Mouse (Mus musculus): ENCODE data around the gene Timm13.

Gene Timm13

DNA sequence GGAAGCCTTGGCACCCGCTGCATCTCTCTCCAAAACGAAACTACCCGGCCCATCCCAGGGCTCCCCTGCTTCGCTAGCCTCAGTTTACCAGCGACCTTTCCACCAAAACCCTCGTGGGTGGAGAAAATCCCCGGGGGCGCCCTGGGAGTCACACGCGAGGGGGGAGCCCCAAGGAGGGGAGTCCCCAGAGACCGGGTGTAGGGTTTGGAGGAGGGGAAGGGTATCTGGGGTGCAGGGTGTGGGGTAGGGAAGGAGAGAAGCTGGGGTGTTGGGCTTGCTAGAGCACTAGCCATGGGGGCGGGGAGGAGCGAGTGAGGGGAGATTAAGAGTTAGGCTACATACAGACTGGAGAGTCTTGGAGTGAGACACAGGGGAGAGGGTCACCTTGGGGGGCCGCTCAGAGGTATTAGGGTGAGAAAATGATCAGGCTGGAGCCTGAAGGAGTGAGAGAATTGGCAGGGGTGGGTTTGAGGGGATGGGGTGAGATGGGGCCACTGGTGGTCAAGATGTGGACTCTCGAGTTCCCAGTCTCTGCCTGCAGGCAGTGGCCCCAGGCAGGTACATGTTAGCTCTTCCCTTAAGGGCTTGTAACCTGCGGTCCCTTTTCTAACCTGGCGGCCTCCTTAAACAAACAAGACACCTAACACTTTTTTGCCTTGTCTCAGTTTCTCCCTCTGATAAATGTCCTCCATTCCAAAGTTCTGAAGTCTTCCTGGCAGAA is 32.1 kb upstream of the Timm13 start:
- DNase-seq, result no peak

DNA sequence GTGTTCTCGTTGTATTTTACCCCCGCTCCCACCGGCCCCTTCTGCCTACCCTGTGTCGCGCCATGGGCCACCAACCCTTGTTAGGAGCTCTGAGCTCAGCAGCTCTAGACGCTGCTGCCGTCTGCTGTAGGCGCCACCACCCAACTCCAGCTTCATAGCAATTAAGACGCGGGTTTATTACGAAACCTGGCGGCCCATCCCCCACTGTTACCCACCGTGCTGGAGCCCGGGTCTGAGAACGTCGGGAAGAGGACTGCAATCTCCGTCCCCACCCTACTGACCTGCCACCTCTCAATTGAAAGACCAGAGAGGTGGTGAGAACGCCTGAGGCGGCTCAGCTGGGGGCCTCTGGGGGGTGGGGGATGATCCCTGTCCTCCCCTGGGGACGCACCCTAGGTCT is 31.4 kb upstream of the Timm13 start:
- no peak for DNase-seq

DNA sequence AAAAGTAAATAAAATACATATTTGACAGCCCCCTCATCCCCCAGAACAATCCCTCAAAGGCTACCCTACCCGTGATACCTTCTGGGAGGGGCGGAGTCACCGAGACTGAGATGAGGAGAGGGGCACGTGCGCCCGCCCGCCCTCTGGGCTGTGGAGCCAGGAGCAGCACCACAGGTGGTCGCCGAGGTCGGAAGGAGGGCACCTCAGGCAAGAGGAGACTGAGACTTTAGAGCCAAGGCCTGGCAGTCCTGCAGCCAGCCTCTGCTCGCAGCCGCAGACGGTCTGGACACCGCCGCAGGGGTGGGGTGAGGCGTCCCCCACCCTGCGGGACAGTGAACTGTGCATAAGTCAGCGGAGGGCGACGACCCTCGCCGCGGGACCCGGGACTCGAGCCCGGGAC is 30.9 kb upstream of the Timm13 start:
- DNase-seq, result no peak

DNA sequence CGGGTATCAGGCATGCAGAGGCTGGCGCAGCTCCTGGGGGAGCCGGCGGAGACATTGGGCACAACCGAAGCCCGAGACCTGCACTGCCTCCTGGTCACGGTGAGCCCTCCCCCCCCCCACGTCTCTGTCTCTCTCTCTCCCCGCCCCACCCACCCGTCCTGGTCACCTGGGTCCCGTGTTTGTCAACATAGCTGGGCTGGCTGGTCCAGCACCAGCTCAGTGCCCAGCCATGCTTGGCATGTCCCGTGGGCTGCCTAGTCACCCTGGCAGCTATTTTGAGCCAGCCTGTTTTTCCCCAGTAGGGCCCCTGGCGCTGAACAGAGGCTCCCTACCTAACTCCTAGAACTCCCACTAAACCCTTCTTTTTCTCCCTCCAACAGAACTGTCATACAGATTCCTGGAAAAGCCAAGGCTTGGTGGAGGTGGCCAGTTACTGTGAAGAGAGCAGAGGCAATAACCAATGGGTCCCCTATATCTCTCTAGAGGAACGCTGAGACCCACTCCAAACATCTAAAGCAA is 30.4 kb upstream of the Timm13 start:
- no peak for DNase-seq

DNA sequence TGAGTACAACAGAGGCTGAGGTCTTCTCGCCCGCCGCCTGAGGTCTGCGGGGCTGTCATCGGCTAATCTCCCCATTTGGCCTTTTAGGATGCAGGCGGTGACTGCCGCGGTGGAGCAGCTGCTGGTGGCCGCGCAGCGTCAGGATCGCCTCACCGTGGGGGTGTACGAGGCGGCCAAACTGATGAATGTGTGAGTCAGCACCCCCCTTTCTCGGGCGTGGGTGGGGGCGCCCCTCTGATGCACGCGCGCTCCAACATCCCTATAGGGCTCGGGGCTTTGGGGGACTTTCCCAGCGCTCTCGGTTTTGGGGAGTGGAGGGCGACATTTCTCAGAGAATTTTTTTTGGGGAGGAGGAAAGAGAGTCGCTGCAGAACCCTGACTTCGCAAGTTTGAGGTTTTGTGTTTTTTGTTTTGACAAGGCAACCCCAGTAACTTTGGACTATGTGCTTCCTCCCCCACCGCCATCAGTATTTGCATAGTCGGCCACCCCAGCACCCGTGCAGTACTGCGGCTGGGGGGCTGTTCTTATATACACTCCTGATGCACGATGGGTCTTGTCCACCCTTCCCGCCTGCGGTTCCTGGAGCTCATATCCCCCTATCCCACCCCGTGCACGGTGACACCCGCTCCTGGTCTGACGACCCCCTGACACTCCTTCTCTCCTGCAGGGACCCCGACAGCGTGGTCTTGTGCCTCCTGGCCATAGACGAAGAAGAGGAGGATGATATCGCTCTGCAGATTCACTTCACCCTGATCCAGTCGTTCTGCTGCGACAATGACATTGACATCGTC is 29.8 kb upstream of the Timm13 start:
- DNase-seq, result peak; percentile 61

DNA sequence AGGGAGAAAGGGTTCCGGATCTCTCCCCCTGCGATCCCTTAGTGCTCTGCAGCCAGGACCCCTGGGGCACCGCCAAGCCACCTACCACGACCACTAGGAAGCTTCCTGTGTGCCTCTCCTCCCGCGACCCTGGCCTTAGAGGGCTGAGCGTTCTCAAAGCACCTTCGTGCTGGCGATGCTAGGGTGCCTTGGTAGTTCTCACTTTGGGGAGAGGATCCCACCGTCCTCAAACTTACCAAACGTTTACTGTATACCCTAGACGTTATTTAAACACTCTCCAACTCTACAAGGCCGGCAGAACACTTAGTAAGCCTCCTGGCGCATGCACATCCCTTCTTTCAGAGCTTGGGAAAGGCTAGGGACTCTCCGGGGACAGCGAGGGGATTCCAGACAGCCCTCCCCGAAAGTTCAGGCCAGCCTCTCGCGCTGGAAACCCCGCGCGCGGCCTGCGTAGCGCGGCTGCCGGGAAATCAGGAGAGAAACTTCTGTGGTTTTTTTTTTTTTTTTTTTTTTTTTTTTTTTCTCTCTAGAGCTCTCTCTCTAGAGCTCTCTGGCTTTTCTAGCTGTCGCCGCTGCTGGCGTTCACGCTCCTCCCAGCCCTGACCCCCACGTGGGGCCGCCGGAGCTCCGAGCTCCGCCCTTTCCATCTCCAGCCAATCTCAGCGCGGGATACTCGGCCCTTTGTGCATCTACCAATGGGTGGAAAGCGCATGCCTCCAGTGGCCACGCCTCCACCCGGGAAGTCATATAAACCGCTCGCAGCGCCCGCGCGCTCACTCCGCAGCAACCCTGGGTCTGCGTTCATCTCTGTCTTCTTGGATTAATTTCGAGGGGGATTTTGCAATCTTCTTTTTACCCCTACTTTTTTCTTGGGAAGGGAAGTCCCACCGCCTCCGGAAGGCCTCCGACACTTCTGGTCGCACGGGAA is 28.8 kb upstream of the Timm13 start, which contains the start of gene Gadd45b:
Gene Gadd45b, plus strand, starts transcription at position 775 of the 928 bp plus-strand sequence.
- DNase-seq, result peak; percentile 98

DNA sequence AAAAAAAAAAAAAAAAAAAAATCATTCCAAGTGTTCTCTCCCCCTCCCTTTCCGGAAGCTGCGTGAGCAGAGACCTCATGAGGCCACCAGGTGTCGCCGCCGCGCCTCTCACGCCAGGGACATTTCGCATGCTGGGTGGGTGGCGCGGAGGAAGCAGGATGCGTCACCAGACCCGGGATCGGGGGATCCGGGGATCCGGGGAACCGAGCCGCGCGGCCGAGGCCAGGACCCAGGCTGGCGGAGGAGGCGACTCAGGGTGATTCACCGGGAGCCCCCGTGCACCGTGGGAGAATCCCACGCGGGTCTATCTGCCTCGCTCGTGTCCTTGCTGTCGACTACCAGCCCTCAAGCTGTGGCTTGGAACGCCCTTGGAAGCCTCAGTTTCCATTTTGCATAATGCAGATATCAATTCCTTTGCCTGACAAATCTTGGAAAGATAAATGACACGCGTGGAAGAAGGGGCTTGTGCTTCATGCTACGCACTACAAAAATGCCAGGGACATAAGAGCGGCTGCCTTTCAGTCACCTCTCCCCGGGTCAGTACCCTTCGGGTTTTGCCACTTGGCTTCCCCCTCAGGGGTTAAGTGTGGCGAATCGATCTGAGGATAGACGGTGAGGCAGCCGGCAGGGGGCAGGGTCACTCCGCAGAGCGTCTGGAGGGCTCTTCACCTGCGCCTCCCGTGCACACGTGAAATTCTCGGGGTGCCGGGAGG is 28.0 kb upstream of the Timm13 start:
- peak; percentile 92 for DNase-seq

DNA sequence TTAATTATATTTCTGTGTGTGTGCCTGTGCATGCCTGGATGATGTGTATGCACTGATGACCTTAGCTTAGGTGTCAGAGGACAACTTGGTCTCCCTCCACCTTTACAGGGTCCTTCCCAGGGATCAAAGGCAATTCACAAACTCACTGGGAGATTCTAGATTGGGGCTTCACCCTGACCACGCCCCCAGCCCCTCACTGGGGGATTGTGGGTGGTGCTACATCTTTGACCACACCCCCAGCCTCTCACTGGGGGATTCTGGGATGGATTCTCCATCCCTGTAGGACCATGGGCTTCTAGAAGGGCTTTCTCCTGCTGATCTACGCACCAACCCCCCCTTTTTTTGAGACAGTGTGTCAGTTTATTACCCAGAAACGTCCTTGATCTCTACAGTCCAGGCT is 24.7 kb upstream of the Timm13 start:
- no peak for DNase-seq

DNA sequence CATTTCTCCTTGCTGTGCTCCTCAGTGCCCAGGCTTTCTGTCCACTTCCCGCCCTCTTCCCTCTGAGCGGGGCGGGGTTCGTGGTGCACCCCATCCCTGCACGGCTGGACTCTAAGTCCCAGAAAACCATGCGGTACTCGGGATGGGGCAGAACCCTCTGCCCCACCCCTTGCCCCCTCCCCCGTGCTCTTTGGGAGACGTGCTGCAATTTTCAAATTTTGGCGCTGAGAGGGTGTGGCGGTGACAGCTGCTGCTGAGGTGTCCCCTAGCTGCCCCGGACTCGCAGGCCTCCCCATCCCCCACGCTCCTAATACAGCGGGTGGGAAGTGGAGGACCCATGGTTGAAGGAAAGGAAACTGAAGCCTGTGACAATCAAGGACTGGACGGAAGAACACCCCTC is 21.2 kb upstream of the Timm13 start:
- no peak for DNase-seq

DNA sequence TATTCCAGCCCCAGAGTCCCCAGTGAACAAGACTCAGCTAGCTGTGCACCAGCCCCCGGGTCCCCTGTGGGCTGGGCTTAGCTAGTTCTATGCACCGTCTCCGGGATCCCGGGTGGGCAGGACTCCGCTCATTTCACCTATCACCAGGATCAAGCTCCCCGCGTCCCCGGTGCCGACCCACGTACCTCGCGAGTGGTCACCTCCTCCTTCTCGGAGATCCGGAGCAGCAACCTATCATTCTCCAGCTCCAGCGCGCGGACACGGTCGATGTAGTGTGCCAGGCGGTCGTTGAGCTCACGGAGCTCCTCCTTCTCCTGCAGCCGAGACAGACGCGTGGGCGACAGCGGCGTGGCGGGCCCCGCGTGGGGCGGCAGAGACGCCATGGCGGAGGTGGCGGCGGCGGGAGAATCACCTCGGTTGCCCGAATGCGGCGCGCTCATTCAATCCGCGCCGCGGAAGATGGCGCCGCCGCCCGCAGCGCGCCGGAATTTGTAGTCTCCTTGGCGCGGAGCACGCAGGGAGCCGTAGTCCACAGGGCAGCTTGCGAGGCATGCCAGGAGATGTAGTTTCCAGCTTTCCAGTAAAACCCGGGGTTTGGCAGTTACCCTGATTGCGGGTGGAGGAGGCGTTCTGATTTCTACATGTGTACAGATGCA is 17.1 kb upstream of the Timm13 start, which contains the start of gene Lmnb2:
Gene Lmnb2, minus strand, starts transcription at position 467 of the 656 bp plus-strand sequence.
- peak; percentile 81 for DNase-seq

DNA sequence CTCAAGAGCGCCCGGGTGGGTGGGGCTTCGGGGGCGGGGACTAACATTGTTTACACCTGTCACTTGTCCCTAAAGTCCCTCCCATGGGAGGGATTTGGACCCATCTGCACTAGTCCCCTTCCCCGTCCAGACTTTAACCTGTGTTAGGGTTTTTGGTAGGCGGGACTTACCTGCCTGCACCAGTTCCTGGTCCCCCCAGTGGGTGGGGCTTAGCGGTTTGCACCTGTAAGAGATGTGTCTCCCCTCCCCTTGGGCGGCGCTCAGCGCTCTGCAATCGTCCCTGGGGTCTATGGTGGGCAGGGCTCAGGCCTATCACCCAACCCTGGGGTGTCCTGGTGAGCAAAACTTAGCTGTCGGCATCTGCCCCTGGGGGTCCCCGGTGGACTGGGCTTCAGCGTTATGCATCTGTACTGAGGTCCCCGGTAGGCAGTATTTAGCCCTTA is 16.6 kb upstream of the Timm13 start:
- no peak for DNase-seq

DNA sequence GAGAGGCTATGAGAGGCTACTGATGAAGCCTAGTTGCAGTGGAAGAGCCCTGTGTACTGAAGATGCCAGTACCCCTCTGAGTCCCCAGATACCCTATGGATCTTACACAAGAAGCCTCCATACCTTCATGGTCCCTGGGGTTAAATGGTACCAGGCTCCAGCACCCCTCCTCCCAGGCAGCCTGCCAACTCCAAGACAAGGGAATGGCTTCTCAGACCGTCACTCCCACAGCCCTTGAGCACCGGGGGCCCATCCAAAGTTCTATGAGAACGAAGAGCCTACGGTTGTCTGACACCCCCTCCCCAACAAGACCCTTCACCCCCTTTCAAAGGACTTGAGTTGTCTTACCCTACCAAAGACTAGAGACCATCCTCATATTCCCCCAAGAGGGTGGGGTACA is 15.0 kb upstream of the Timm13 start:
- DNase-seq, result no peak

DNA sequence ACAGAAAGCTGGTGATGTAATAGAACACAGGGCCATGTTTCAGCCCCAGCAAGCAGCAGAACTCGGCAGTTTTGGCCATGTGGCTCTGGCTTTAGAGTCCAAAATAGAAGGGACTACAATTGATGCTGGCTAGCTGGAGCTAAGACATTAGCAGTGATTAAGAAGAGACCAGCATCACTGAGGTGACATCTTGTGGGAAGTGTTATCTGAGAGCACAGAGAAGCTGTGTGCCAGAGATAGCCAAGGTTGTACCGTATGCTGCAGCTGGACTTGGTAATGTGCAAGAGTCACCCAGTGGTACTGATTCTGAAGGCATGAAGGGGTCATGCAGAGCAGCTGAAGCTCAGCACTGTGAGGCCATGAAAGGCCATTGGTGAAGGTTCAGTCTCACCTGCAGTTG is 14.5 kb upstream of the Timm13 start:
- no peak for DNase-seq

DNA sequence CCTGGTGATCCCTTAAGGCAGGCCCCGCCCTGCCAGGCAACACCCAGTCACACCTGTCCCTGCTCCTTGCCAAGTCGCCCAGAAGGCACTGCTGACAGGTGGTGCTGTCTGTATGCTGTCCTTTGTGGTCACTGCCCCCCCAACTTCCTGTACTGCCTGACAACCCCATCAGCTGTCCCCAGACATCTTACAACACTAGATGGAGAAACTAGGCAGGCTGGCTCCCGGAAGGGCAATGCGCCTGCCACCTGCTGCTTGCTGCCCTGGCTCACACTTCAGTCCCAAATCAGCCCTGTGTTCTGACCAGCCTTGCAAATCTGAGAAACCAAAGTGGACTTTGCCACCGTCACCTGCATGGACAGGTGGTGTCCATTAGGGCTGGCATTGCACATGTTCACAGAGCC is 13.5 kb upstream of the Timm13 start:
- peak; percentile 81 for DNase-seq

DNA sequence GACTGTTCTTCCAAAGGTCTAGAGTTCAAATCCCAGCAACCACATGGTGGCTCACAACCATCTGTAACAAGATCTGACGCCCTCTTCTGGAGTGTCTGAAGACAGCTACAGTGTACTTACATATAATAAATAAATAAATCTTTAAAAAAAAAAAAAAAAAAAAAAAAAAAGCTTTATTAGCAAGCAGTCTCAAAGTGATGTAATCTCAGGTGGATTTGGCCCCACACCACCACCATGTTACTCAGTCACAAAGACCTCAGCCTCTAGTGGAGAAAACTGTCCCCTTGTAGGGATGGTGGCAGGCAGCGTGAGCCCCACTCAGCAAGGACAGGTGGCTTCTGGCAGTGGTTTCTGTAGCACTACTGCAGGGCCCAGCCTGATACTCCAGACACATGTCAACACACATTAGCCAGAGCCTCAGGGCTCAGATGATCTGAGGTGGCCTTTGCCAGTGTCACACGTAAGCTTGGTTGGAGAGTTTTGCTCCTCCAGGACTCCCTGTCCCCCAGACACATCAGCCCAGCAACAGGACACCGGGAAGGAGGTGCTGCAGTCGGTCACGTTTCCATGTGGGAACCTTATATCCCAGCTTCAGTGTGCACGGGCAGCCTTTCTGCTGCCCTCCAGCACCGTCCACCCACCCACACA is 12.7 kb upstream of the Timm13 start:
- no peak for DNase-seq

DNA sequence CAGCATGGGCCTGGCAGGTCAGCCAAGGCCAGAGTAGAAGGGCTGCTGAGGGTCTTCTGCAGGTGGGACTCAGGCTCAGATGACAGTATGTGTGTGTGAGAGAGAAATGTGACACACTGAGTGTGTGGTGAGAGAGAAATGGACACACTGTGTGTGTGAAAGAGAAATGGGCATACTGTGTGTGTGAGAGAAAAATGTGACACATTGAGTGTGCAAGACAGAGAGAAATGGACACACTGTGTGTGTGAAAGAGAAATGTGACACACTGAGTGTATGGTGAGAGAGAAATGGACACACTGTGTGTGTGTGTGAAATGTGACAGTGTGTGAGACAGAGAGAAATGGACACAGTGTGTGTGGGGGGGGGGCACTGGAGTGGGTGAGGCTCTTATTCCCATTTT is 11.1 kb upstream of the Timm13 start:
- DNase-seq, result no peak

DNA sequence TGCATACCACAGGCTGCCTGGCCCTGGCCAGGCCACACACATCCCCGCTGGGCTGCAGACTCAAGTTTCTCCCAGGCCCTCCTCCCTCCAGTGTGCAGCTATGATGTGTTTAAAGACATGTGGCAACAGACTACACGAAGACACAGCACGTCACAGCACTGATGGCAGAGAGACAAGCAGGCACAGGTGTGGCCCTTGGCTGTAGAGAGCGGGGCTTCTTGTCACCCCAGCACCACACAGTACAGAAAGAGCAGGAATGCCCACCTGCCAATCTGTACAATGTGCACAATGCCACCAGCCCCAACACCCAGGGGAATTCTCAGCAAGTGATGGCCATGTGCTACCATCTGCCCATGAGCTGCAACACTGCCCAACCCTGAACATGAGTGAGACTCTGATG is 10.6 kb upstream of the Timm13 start:
- no peak for DNase-seq

DNA sequence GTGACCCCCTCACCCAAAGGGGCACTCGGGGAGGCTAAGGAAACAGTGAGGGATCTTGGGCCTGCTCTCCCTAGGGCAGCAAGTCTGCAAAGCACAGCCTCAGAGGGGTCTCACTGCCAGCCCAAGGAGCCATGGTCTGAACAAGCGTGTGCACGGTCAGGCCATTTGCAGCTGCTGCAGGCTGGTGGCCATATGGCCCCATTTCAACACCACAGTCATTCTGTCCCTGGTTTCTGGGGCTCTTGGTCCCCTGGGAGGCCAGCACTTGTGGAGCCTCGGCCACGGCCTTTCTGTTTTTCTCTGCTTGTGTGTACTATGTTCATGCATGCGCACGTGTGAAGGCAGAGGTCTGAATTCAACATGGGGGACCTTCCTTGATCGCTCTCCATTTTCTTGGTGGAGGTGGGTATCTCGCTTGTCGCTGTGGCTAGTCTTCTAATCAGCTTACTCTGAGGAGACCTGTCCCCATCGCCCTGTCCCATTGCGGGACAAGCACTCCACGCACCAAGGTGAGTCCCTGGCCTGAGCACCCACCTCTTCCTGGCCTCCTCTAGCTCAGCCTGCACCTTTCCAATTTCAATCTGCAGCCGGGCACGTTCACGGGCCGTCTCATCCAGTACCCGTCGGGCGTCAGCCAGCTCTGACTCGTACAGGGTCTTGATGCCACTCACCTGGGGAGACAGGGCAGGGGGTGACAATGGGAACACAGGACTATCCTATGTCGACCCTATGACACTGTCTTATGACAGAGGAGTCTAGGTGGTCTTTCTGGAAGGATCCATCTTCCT is 8.8 kb upstream of the Timm13 start:
- DNase-seq, result no peak

DNA sequence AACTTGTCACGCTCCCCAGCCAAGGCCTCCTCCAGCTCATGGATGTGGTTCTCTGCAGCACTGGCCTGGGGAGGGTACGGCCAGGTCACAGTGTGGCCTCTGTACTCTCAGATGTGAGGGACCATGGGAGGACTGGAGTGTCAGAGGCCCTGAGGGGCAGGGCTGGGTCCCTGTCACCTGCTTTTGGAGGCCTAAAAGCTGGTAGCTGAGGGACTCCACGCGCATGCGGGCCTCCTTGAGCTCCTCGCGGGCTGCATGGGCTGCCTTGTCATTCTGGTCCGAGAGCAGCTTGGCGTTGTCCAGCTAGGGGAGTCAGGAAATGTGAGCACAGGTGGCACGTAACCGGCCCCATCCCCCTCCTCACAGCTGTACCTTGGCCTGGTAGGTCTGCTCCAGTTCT is 3.9 kb upstream of the Timm13 start:
- DNase-seq, result no peak

DNA sequence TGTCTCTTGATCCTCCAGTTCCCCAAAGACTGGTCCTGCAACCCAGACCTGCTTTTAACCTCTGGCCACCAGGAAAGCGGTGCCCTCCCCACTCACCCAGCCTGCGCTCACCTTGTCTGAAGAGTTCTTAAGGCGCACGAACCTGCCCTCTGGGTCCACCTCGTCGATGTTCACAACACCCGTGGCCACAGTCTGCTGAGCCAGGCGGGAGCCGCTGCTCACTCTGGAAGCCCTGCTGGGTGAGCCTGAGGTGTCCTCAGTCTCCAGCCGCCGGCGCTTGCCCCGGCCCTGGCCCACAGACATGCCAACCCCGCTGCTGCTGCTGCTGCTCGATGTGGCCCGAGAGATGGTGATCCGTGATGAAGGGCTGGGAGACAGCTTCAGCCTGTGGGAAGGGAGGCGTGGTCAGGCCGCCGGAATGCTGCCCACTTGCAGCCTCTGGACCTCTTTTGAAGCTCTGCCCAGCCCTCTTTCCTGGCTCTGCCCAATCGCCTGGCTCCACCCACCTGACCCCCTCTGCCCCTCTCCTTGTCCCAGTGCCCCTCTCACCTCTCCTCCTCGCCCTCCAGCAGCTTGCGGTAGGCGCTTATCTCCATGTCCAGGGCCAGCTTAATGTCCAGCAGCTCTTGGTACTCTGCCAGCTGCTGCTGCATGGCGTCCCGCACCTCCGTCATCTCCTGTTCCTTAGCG is 3.4 kb upstream of the Timm13 start:
- DNase-seq, result no peak
